Mouse (Mus musculus): Measurements from ENCODE around the gene Samd10.
A peak's percentile ranks its signal among the peaks of the same experiment; 100 is the strongest.

- TF ChIP-seq POLR2A (IDR thresholded peaks at IDR 0.05; ENCODE audit: borderline replicate concordance, extremely low read depth, low read depth, low read length) (peak; percentile 31; the same call in 1 of the 2 replicates), CTCF (IDR thresholded peaks at IDR 0.05; ENCODE audit: insufficient read depth, low read length) (no peak)
These were observed at the start of gene Samd10 for GRCm38 (mm10) chr2:181598454-181599351.

Data from lung, adult 2 months (tissue).